Mouse (Mus musculus): Measurements from ENCODE around the gene Olfr676. TPM values are rescaled to one million over a fixed set of nuclear protein-coding genes. Genes with fewer than 3 reads are reported as not detected.
"Not testable (repeated sequence)": the region's sequence is repeated elsewhere in the genome, so short reads cannot be mapped to it uniquely, and the experiment has no call there.

The Olfr676 gene
- not detected for total RNA-seq (2021)

DNA sequence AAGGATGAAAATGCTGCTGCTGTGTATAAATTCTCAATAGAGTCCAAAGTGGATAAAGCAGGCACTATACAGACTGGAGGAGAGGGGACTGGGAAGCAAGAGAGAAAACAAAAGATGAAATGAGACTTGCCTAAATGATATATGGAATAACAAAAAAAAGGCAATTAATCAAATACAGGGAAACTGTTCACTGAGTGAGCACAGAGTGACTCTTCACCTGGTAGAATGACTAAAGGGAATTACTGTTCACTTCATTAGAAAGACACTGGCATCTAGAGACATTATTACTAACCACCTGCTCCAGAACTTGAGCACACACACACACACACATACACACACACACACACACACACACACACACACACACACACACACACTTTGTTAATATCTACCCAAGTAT is at the start of gene Olfr676:
Gene Olfr676, plus strand, starts transcription at position 301 of the 400 bp plus-strand sequence.
- DNase-seq (ENCODE audit: extremely low spot score in 1 of 2, low spot score in 1 of 2) = no peak

GRCm38 (mm10) chr7:105001929-105002328 is 30.6 kb upstream of the Olfr676 start, which contains the start of gene Olfr672:
Gene Olfr672 (minus strand): TSS chr7:105002029.
- no peak for DNase-seq (ENCODE audit: extremely low spot score in 1 of 2, low spot score in 1 of 2)

DNA sequence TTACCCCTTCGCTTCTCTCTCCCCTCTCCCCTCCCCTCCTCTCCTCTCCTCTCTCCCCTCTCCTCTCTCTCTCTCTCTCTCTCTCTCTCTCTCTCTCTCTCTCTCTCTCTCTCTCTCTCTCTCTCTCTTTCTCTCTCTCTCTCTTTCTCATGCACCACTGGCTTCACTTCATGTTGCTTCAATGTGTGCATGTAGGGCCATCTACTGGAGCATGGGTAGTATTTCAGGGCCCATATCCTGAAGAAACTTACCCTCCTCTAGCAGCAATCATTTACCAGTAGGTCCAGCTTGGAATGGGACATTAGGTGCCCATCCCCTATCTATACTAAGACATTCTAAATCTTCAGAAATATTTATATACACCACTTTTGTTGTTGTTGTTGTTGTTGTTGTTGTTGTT is 10.0 kb upstream of the Olfr676 start:
- no peak for DNase-seq (ENCODE audit: extremely low spot score in 1 of 2, low spot score in 1 of 2)

- no peak for DNase-seq (ENCODE audit: extremely low spot score in 1 of 2, low spot score in 1 of 2)
Measured at GRCm38 (mm10) chr7:105028360-105028759, 4.1 kb upstream of the Olfr676 start, which contains the start of gene Olfr675. Gene Olfr675 (minus strand): TSS chr7:105028460.

DNA sequence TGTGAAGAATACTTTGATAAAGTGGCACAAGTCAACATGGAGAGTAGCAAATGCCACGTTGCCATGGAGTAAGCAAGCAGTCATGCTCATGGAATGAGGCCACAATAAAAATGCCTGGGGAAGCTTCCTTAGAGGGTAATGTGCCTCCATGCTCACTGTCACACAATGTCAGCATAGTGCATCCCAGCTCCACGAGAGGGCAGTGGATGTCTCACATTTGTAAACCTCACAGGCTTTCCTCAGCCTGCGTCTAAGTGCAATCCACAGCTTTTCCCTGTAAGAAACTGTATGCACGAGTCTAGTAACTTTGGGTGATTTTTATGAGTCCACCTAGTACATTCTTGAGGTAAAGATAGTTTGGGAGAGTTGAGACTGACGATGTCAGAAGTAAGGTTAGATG is 1.3 kb downstream of the Olfr676 start:
- not testable (repeated sequence) for DNase-seq (ENCODE audit: extremely low spot score in 1 of 2, low spot score in 1 of 2)

DNA sequence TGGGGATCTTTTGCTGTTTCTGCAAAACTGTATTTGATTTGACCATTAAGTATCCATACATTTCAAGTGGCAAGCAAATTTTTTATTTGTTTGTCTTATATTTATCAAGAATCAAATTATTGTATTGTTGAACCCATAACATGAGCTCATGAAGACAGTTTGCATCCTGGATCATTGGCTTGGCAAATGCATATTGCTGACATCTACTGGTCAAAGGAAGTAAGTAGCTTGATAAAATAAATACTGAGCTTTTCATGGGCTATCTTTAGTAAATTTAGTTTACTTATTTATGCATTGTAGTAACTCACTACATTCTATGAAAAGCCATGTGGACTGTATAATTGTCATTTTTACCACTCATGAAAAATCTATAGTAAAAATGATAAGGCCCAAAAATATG is 26.5 kb downstream of the Olfr676 start:
- no peak for DNase-seq (ENCODE audit: extremely low spot score in 1 of 2, low spot score in 1 of 2)

DNA sequence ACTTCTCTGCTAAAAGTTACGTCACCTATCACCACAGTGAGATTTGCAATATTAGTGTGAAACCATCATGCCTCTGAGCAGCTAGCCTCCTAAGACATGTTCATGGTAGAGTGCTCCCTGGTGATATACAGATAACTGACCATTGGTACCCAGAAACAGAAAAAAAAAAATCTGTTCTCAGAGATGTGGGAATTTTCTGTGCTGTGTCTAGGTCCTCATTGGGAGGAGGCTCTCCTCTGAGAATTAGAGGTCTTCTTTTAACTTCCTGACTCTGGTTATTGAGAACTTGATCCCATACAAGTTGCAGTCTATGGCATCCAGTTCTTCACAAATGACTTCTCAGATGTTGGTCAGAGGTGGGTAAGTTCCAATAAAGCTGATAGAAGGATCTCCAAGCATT is 31.7 kb downstream of the Olfr676 start, which contains the start of gene Olfr678:
Gene Olfr678, plus strand, starts transcription at position 301 of the 400 bp plus-strand sequence.
- no peak for DNase-seq (ENCODE audit: extremely low spot score in 1 of 2, low spot score in 1 of 2)

DNA sequence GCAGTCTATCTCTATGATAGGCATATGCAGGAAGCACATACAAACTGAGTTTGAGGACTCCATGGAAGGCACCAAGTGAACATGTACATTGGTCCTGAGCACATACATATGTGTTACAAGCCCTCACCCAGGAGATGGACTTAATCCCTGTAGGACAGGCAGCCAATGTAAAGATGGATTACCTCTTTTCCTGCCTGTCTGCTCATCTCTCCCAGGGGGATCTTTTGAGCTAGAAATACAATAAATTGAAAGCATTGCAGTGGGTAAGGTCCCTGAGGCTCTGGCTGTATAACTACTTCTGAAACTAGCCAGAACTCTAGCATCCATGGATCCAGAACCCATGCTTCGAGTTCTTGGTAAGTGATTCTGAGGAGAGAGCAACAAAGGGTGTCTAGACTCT is 48.4 kb downstream of the Olfr676 start, which contains the start of gene Olfr679:
Gene Olfr679, plus strand, starts transcription at position 301 of the 400 bp plus-strand sequence.
- DNase-seq (ENCODE audit: extremely low spot score in 1 of 2, low spot score in 1 of 2) = no peak

Other genes starting within 250 kb of the Olfr676 start
- not detected for gene Usp17lb, start 190.1 kb upstream of the Olfr676 start, total RNA-seq (2021)
- not detected for gene Usp17la, start 175.7 kb upstream of the Olfr676 start, total RNA-seq (2021)
- gene Olfr665, start 154.7 kb upstream of the Olfr676 start, total RNA-seq (2021) = not detected
- gene Olfr666, start 136.7 kb upstream of the Olfr676 start, total RNA-seq (2021) = not detected
- gene Olfr667, start 111.2 kb upstream of the Olfr676 start, total RNA-seq (2021) = not detected
- not detected for gene Olfr668, start 104.6 kb upstream of the Olfr676 start, total RNA-seq (2021)
- gene Olfr669, start 98.5 kb upstream of the Olfr676 start, total RNA-seq (2021) = not detected
- gene Olfr670, start 70.1 kb upstream of the Olfr676 start, total RNA-seq (2021) = not detected
- gene Olfr671, start 53.6 kb upstream of the Olfr676 start, total RNA-seq (2021) = not detected
- gene Olfr672, start 30.7 kb upstream of the Olfr676 start, total RNA-seq (2021) = not detected
- not detected for gene Olfr675, start 4.2 kb upstream of the Olfr676 start, total RNA-seq (2021)
- gene Olfr677, start 18.7 kb downstream of the Olfr676 start, total RNA-seq (2021) = not detected
- not detected for gene Olfr678, start 31.8 kb downstream of the Olfr676 start, total RNA-seq (2021)
- gene Olfr679, start 48.5 kb downstream of the Olfr676 start, total RNA-seq (2021) = not detected
- gene Olfr680-ps1, start 60.1 kb downstream of the Olfr676 start, total RNA-seq (2021) = not detected
- gene Olfr681, start 84.1 kb downstream of the Olfr676 start, total RNA-seq (2021) = not detected
- gene Olfr683, start 114.3 kb downstream of the Olfr676 start, total RNA-seq (2021) = not detected
- gene Olfr684, start 131.0 kb downstream of the Olfr676 start, total RNA-seq (2021) = not detected
- not detected for gene Olfr685, start 153.3 kb downstream of the Olfr676 start, total RNA-seq (2021)
- not detected for gene Olfr686, start 174.8 kb downstream of the Olfr676 start, total RNA-seq (2021)

Measured in layer of hippocampus, postnatal 25 days (tissue).